Mouse (Mus musculus) Patski (cell line): Measurements from ENCODE around the gene Krt14. TPM values are rescaled to one million over a fixed set of nuclear protein-coding genes. Genes with fewer than 3 reads are reported as not detected.
"Not testable (repeated sequence)": the region's sequence is repeated elsewhere in the genome, so short reads cannot be mapped to it uniquely, and the experiment has no call there.

Source experiments
- ATAC-seq: fragments of 100-300 bp; one replicate; pipeline ENCODE4 v1.8.0; 2021
- CTCF ChIA-PET: fragments of 350-600 bp; sonication (Branson Sonifier 250); formaldehyde crosslinking; loops from one replicate; lab custom pipeline; 2022; ENCODE audit warnings: inconsistent platforms; lab: Charles Lee
- POLR2A ChIA-PET: fragments of 350-600 bp; sonication (Branson Sonifier 250); formaldehyde crosslinking; loops from one replicate; lab custom pipeline; 2022; ENCODE audit warnings: antibody characterized with exemption, inconsistent platforms; lab: Charles Lee
- DNase-seq: peaks from one replicate; pipeline ENCODE4 v3.0.0-alpha.2; 2011; ENCODE audit warnings: low read depth, low spot score
- H3K27me3 ChIP-seq: fragments of 371-371 bp; one replicate; pipeline ENCODE4 v1.5.1; 2021
- CTCF ChIP-seq: fragments of 100-300 bp; IDR thresholded peaks from one replicate; pipeline ENCODE4 v1.5.1; 2021
- in situ Hi-C: fragments of 300-500 bp; cut with MboI; formaldehyde crosslinking; loops from 3 replicates; pipeline ENCODE4 v1.11.1; 2018; ENCODE audit warnings: low pct_unique_long_range_greater_than_20kb, mixed read lengths
- polyA plus RNA-seq: library from polyadenylated mRNA; unstranded; gene quantifications from one replicate; pipeline ENCODE4 v1.2.3, GENCODE M21; 2021

Krt14 gene
- not detected for polyA plus RNA-seq

DNA sequence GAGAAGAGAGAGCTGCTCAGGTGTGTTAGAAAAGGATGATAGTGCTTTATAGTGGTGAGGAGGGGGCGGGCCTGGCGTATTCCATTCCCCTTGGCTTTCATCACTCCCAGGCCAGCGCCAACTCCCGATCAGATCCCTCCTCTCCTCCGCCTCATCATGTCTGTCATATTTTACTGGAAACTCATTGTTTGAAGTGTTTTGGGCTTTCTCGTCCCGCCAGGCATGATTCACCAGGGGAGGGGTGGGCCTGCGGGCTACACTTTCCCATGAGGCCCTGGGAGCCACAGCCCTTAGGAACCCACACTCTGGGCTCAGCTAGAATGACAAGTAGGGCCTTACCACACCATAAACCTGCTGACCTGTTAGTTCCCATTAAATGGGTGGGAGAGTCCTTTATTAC is at the start of gene Krt14:
TSS of gene Krt14 (minus strand) at position 51 of the 400 bp plus-strand sequence.
- TF ChIP-seq CTCF: no peak
- in situ Hi-C loops: no loop called here
- ATAC-seq: no peak
- ChIA-PET POLR2A (no interaction called here), CTCF (no interaction called here)
- DNase-seq: no peak
- peaks cover 8% of the 10 kb centered on the region for H3K27me3 ChIP-seq

DNA sequence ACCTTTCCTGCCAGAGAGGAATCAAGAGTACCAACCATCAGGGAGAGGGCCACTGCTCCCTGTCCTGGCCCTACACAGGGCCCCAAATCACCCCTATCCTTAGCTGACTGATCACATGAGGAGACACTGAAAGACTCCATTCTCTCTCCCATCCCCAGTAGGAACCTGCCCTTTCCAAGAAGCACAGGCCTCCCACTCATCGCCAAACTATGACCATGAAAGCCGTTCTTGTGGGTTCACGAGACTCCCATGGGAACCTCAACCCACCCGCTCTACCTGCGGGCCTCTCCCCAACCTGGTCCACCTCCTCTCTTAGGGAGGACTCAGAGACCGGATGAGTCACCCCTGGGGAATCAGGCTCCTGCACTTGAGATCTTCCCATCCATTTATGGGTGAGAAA is 48.2 kb upstream of the Krt14 start:
- DNase-seq (no peak), ATAC-seq (no peak)
- no peak for TF ChIP-seq CTCF
- in situ Hi-C loops: no loop called here
- no peaks in the 10 kb centered on the region for H3K27me3 ChIP-seq
- POLR2A ChIA-PET: no interaction called here
- CTCF ChIA-PET: no interaction called here

DNA sequence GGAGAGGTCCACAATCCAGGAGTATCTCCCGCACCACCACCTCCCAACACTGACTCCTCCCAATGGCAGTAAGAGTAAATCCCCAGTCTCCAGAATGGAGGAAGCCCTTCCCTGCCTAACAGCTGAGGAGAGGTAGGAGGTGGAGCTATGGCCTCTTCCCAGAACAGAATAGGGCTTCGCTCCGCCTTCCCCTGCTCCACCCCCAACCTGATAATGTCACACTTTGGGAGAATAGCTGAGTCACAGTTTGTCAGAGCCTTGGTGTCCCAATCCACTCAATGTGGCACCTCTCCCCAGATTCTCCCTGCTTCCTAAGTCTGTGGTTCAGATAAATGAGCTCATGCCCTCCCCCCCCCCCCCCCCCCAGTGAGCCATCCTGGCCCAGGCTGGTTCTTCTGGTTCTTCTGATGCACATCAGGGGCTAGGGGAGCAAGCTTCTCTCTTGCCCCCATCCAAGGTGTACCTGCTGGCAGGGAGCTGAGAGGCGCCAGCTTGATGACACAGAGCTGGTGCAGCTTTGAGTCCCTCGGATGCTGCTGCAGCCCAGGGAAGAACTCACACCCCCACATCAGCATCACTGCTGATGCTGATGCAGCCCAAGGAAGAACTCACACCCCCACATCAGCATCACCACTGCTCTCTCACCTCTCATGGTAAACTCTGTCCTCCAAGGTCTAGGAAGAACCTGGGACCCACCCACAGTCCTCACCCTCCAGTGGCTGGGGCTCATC is 47.2 kb upstream of the Krt14 start:
- POLR2A ChIA-PET: no interaction called here
- CTCF ChIA-PET: no interaction called here
- in situ Hi-C loops: no loop called here
- no peak for DNase-seq
- TF ChIP-seq CTCF: no peak
- H3K27me3 ChIP-seq: no peaks in the 10 kb centered on the region
- ATAC-seq: peak; percentile 8

- ChIA-PET CTCF (no interaction called here), POLR2A (no interaction called here)
- DNase-seq (no peak), ATAC-seq (no peak)
- H3K27me3 ChIP-seq: no peaks in the 10 kb centered on the region
- in situ Hi-C loops: no loop called here
- TF ChIP-seq CTCF: no peak
Observed at GRCm38 (mm10) chr11:100248852-100249465, 41.6 kb upstream of the Krt14 start, which contains the start of gene Krt16. Gene Krt16, minus strand, starts transcription at chr11:100248902.

- CTCF ChIA-PET, DNase-seq, ATAC-seq, POLR2A ChIA-PET, in situ Hi-C loops: not testable (repeated sequence)
- H3K27me3 ChIP-seq: peaks cover 13% of the 10 kb centered on the region
Observed at GRCm38 (mm10) chr11:100246471-100246870, 39.1 kb upstream of the Krt14 start.

- POLR2A ChIA-PET, DNase-seq, CTCF ChIA-PET, ATAC-seq, in situ Hi-C loops: not testable (repeated sequence)
- peaks cover 40% of the 10 kb centered on the region for H3K27me3 ChIP-seq
Observed at GRCm38 (mm10) chr11:100240272-100240671, 32.9 kb upstream of the Krt14 start.

- in situ Hi-C loops: no loop called here
- peaks cover 13% of the 10 kb centered on the region for H3K27me3 ChIP-seq
- DNase-seq (no peak), ATAC-seq (no peak)
- TF ChIP-seq CTCF: no peak
- CTCF ChIA-PET: no interaction called here
- POLR2A ChIA-PET: no interaction called here
Observed at GRCm38 (mm10) chr11:100221741-100222140, 14.4 kb upstream of the Krt14 start.

DNA sequence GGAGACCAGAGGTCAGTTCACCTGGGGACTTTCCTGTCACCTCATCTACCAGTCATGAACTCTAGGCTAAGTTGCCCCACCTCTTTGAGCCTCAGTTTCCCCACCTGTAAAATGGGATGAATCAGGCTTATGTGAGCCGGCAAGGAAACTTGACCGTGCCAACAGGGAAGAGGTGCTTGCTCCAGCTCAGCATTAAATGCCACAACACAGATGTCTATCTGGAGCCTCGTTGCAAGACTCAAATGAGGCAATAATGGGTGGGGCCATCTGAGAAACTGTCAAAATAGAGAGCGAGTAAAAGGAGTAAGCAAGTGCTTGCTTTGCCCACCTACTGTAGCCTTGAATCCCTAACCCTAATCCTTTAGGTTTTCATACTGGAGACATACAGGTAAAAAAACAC is 12.0 kb upstream of the Krt14 start:
- in situ Hi-C loops: no loop called here
- POLR2A ChIA-PET: no interaction called here
- peaks cover 16% of the 10 kb centered on the region for H3K27me3 ChIP-seq
- CTCF ChIA-PET: no interaction called here
- no peak for TF ChIP-seq CTCF
- DNase-seq (no peak), ATAC-seq (no peak)

DNA sequence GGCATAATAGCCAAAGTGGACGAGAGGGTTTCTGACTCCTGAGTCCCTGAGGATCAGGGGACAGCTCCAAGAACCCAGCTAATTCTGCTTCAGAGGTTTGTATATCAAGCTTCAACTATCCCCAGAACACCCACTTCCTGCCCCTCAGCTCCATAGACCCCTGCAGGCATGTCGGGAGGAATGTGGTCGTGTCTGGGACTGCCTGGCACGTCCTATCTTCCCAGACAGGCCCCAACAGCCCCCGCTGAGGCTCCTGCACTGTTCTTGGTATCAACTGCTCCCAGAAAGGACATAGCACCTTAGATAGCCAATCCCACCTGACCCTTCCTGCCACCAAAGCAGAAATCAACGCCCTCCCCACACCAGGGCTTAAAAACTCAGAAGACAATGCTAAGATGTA is 1.2 kb upstream of the Krt14 start:
- H3K27me3 ChIP-seq: peaks cover 8% of the 10 kb centered on the region
- ChIA-PET POLR2A (no interaction called here), CTCF (no interaction called here)
- DNase-seq (no peak), ATAC-seq (no peak)
- in situ Hi-C loops: no loop called here
- no peak for TF ChIP-seq CTCF

DNA sequence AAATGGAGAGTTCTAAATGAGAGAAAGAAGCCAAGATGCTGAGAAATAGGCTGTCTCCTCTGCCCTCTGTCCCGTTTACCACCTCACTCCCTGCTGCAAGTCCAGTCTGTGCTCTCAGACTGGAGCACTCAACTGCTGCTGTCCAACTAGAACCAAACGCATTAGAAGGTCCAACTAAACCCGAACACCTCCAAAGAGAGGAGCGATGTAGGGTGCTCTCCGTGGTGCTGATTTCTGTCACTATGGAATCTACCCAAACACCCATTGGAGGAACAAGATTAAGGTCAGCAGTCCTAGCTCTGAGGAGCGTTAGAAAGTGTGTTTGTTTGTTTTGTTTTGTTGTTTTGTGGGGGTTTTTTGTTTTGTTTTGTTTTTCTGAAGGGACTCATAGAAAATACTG is 3.9 kb downstream of the Krt14 start:
- in situ Hi-C loops: no loop called here
- ChIA-PET CTCF (no interaction called here), POLR2A (no interaction called here)
- TF ChIP-seq CTCF: no peak
- H3K27me3 ChIP-seq: peaks cover 2% of the 10 kb centered on the region
- ATAC-seq: no peak
- DNase-seq: peak; percentile 19

- H3K27me3 ChIP-seq: peaks cover 2% of the 10 kb centered on the region
- no peak for TF ChIP-seq CTCF
- ATAC-seq (no peak), DNase-seq (no peak)
- POLR2A ChIA-PET: no interaction called here
- CTCF ChIA-PET: no interaction called here
- in situ Hi-C loops: no loop called here
Observed at GRCm38 (mm10) chr11:100202906-100203305, 4.4 kb downstream of the Krt14 start.
